Mouse (Mus musculus): ENCODE data around the gene Otulinl.

Gene Otulinl

DNA sequence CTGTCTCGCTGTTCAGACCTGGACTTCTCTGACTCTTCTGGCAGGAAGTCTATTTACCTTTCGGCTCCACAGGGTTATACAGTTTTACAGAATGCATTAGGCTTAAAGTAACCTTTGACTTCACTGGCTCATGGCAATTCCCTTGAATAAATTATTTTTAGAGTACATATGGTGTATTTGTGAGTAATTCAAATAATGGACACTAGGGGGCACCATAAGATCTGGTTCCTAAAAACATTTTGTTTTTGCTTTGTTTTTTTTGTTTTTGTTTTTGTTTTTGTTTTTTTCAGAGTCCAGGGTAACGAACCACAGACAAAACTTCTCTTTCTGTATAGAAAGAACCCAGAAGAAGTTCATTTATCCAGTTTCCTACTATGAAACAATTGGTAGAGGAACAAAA, 33.7 kb downstream of the Otulinl start:
- DNase-seq = no peak

DNA sequence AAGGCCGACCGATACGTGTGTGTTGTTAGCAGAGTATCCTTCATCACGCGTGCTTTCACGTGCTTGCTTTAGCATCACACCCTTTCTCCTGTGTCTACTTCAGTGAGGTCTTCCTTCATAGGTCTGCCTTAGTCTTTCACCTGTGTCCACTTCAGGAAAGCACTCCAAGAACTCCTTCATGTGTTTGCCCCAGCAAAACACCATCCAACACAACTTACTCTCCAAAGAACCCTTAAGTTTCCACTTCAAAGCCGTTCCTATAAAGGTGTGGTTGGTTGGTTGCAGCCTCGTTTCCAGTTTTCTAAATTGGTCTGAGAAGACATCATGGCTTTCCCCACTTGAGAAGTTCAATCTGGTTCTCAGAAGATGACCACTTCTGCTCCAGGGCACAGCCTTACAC, 34.7 kb downstream of the Otulinl start:
- no peak for DNase-seq

DNA sequence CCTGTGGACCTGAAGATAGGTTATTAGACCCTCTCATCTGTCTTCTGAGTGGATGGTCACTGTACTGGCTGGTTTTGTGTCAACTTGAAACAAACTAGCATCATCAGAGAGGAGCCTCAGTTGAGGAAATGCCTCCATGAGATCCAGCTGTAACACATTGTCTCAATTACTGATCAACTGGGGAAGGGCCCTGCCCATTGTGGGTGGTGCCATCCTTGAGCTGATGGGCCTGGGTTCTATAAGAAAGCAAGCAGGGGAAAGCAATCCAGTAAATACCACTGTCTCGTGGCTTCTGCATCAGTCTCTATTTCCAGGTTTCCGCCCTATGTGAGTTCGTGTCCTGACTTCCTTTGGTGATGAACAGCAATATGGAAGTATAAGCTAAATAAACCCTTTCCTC, 36.1 kb downstream of the Otulinl start:
- DNase-seq = no peak

DNA sequence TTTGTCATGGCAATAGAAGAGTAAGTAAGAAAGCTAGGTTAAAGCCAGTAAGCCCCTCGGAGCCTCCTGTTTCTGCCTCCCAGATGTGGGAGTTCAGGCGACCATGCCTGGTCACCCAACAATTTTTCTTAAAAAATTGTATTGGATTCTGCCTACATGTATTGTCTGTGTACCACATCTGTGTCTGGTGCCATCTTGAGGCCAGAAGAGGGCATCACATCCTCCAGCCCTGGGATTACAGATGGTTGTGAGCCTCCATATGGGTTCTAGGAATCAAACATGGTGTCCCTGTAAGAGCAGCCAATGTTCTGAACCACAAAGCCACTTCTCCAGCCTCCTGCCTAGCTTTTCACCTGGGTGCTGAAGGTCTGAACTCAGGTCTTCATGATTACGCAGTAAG, 38.5 kb downstream of the Otulinl start:
- DNase-seq = peak; percentile 53

DNA sequence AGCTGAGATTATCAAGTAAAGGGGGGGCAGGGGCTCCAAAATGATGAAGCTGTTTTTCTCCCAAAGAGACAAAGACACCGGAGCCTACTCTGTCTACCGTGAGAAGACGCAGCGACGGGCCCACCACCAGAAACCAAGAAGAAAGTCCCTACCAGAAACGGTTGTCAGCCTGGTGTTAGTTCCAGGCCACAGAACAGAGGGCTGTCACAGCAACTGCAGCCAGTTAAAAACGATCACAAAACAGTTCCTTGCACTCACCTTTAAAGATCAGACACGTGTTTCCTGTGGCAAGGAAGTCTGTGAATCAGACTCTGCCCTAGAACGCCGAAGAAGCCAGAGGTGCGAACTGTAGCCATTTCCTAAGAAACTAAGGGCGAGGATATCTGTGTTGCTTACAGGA, 40.2 kb downstream of the Otulinl start:
- no peak for DNase-seq

DNA sequence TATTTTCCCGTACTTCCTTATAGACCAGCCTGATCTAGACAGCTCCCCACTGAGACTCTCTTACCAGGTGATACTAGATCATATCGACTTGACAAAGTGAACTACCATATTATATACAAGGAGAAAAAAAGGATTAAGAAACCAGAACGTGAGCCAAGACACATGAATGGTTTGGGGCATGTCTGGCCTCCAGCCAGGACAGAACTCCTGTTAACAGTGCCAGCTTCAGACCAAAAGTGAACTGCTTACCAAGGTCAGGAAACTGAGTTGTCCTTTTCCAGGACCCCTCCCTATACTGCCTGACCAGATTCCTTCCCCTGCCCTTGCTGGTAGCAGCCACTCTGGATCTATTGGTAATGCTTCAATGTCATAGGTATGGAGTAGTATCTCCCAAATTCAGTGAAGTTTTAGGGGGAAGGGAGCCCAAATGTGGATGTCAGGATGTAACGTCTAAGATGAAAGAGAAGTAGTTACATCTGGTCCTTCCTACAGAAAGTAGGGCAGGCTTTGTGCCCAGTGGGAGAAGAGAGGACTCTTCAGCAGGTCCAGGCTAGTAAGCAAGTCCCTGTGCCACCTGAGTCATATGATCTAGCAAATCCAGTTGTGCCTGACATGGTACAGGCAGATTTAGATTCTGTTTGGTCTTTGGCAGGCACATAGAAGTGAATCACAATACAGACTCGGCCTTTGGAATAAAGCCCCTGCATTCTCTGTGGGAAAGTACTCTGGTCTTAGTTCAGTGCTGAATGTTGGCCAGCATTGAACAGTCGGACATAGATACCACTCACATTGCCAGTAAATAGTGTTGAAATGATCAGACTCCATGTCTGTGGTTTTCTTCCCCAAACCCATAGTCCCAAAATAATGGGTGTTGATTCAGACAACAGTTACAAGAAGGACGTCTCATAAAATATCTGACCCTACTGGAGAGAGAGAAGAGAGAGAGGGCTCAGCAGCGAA, 47.2 kb downstream of the Otulinl start:
- DNase-seq = no peak

DNA sequence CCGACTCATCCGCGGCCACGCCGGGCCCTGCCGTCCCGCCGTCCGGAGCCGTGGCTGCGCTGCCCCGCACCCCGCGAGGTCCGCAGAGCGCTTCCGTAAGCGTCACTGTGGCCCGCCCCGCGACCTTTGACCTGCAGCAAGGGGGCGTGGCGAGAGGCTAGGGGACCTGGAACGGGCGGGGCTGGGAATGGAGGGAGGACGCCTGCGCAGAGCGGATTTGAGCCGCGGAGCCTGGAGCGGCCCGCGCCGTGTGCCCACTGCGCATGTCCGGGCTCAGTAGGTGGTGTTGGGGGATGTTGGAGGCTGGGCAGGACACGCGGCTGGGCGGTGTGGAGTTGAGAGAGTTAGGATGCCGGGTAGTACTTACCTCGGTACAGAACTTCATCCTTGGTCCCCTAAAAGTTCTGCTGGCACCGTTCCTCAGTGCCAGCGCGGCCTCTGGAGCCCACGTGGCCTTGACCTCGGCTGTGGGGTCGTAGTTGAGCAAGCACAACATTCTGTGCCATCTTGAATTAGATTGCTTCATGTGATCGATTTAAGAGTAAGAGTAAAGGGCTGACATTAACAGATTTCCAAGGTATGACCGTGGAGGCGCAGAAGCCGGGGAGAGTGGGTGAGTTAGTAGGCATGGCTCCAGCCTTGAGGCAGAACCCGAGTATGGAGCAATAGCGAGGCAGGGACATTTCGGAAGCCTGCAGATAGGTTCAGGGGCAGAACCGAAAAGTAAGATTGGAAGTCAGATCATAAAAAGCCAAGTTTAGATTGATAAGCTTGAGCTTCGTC, 50.6 kb downstream of the Otulinl start, which contains the start of gene Otulin:
Gene Otulin, minus strand, starts transcription at position 93 of the 783 bp plus-strand sequence.
- peak; percentile 98 for DNase-seq

DNA sequence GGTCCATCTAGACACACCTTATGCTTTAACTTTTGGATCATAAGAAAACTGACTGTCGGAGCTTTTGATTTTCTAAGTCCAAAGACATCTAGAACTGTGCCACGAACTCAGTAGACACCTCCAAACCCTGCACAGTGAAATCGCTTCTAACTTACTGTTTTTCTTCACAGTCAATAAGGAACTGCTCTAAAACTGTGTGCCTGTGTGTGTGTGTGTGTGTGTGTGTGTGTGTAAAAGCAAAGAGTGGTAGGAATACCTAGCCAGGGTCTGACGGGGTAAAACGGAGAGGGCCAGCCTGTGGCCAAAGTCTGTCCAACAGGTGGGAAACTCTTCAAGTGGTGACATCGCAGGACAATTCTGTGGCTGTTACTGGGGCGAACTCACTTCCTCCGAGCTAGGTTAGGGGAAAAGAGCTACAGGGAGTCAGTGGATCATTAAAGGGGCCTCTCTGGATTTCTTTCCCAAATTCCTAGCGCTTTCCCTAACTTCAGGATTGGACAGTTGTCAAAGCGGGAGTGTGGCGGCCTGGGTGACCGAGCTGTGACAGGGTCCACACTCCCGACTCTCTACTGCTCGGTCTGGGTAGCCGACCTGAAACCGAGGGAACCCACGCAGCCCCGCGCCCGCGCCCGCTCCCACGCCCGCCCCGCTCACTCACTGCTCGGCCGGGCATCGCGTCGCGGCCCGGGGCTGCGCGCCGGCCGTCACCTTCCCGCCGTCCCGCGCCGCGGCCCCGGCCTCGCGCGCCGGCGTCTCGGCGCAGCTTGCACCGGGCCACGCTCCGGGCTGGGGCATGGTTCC, 51.4 kb downstream of the Otulinl start:
- DNase-seq = no peak

DNA sequence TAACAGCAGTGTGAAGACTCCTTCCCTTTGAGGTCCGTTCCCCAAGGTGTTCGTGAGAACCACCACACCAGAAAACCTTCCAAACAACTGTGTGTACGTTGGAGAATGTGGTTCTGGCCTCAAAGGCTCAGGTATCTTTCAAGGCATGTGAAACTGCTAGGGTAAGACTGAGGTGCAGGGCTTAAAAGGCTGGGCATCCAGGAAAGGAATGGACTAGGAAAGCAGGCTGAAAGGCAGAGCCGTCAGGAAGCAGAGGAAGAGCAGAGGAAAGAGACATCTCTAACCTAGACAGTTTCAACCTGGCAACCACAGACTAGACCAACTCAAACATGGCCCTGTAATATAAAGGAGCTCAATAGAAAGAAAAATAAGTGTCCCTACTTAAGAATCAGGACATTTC, 52.3 kb downstream of the Otulinl start:
- DNase-seq = no peak

DNA sequence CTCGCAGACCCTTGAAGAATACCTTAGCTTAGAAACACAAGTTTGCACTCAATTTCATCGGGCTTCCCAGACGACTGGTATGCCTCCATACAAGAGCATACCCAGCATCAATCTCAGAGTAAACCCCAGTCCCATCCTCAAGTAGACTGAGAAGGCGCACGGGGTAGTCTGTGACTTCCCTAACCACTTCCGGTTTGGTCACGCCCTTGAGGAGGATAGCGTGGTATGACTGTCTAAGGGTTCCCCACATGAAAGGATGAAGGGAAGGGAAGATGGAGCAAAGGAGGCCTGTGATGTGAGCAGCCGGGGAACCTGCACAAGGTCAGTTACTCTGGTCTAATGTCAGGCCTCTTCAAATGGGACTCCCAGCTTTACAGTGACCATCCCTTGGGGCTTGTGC, 53.6 kb downstream of the Otulinl start:
- no peak for DNase-seq

DNA sequence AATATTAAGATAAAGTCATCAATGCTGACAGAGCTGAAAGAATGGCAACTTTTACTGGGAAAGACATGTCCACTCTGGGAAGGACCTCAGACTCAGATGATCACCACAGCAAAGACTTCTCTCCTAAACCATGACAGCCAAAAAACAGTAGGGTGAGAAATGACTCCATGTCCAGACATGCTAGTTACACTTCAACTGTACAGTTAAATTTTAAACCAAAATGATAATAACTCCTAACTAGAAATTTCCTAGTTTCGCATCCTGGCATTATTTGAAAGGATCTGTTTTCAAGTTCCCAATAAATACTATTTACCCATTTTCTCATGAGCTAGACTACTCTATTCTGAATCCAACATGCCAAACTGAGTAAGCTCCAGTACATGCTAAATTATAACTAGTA, 55.1 kb downstream of the Otulinl start:
- no peak for DNase-seq

DNA sequence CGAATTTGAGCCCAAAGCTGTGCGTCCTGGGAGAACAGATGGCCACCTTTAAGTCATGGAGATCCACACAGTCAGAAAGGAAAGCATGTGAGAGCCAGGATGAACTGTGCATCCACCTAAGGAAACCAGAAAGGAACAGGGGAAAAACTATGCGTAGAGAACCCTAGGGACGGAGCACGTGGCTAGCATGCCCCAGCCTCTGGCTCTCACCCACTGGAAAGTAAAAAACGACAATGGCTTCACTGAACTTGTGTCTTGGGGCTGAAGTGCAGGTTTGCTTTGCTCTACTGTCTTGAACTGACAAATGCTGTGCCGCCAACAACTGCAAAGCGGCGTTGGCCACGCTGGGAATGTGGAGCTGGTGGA, 55.5 kb downstream of the Otulinl start:
- DNase-seq = no peak

DNA sequence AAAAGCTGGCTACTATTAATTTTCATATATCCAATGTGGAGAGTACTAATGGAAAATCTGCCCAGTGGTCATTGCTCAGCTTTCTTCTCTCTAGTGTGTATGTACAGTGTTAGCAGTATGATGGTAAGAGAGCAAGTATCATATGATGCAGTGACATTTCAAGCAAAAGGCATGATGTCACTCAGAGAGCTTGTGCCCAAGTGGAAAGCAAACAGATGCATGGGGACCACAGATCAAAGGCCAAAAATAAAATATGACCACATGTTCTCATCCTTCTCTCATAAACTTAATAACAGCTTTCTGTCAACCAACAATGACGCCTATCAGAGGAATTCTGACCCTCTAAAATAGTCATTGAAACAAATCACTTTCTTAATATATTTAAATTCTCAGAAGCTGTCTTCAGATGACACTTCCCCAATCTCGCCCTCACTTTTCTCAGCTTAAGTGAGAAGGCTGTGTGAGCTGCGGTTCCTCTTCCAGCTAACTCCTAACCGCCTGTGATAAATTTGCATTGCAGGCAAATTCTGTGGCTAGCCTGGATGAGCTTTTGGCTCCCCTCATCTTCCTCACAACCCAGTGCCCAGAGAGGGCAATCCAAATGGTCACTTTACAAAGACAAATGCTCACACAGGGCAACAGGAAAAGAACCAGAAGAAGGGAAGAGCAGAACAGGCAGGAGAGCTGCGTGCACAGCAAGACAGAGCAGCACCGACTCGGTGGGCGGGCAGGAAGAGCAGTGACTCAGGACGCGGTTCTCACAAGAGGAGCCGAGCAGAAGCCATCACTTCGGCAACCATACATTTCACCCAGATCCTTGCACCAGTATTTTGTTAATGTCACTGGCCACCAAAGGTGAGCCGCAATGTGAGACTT, 56.1 kb downstream of the Otulinl start:
- peak; percentile 63 for DNase-seq

DNA sequence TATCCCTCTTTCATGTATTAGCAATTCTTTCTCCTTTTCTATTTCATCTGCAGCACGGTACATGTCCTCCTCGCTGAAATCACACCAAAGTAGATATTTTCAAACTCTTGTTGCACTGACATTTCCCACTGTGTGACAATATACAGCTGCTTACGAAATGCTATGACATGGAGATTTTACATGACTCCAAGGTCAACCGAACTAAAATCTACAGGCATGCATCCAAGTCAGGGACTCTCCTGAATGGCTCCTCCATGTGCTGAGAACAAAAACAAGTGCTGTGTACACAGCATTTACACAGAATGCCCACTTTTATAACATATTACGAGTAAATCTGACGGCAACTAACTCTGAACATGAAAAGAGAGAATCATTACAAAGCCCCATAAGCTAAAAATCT, 58.1 kb downstream of the Otulinl start:
- no peak for DNase-seq

DNA sequence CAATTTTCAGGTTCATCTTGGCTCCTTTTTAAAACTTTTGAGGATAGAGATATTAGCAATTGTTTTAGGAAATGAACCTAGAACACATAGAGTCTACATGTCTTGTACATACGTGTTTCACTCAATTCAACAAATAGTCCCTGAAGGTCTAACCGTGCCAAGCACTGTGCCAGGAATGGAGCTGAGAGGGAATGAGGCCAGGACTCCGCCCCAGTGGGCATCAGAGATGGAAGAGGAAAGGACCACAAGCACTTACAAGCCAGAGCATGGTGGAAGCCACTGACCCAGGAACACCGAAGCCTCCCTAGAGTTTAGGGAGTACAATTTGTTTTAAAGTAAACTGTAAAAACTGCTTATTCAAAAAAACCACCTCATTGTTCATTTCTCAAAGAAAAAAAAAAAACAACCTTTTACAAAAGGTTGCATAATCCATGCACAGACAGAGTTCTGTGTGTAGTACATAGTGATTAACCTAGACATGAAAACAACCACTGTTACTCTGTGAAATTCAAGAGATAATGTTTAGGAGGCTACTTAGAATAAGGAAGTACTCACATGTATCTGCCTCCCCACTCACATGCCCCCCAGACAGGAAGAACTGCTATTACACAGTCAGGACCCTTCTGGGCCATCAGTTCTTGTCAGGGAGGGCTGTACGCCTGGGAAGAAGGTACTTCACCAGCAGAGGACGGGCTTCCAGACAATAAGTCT, 60.7 kb downstream of the Otulinl start:
- no peak for DNase-seq

DNA sequence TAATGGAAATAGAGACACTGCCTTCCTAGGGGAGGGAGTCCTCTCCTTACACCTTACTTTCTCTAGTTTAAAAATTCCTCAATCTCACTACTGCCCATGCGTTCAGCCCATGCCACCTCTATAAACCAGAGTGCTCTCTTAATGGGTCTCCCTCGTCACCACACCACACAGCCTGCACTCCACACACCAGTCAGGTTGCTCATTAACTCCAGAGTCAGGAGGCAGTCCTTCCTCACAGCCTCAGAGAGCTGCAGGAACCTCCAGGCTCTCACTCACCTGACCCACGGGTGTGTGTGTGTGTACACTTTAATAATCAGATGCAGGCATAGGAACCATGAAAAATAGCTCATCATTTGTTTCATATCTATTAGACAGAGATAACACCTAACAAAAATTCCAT, 61.7 kb downstream of the Otulinl start:
- DNase-seq = no peak

DNA sequence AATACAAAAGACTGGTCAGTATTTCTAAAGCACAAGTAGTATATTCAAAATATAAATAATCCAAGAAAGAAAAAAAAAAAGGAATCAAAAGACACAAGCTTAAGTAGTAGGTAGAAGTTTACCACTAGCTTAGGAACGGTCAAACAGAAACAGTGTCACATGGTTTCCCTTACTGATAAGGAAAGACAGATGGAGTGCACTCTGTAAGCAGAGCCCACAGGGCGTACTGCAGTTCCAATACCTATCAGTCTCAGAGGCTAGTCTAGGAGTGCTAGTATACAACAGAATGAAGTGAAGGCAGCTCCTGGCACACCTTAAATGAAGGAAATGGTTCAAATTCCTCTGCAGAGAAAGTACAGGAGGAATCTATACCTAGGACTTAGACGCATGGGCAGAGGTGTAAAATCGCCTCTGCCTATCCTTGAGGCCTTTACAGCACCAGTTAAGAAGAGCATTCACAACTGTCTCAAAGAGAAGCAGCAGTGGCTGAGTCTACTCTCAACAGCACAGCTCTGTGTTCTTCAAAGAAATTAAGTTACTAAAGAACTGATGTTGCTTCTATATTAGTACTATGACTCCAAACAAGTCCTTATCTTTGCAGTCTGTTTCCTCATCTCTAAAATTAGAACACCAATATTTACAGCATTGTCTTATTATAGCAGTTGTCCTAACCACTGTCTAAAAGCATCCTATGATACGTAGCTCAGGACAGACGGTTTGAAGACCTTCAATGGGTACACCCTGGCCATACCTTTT, 62.4 kb downstream of the Otulinl start:
- no peak for DNase-seq

DNA sequence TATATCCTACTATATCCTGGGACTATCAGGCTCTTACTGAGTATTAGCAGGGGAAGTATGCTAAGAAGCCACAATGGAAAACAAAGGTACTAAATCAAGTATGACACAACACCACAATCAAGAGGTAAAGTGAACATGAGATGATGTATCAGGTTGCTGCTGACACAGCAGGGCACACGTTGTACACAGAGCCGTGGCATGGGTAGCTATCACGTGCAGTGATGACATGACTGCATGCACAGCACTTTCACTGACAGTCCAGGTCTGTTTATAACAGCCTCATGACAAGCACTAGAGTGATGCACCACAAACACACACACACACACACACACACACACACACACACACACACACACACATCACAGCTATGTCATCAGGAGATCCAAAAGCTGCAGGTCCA, 64.2 kb downstream of the Otulinl start:
- no peak for DNase-seq

DNA sequence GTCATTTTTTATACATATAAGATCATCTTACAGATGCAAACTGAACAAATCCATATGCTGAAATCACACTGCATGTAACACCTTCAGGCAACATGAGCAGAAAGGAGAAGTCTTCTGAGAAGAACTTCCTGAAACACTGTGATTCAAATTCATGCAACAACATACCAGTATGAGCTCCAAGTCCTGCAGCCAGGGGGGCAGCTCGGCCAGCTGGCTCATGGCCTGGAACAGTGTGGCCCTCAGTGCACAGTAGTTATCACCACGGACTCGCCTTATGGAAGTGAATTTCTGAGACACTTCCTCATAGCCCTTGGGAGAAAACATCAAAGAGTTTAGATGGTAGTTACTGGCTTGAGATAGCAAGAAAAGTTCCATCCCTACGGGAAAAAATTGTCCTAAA, 65.2 kb downstream of the Otulinl start:
- DNase-seq = no peak

DNA sequence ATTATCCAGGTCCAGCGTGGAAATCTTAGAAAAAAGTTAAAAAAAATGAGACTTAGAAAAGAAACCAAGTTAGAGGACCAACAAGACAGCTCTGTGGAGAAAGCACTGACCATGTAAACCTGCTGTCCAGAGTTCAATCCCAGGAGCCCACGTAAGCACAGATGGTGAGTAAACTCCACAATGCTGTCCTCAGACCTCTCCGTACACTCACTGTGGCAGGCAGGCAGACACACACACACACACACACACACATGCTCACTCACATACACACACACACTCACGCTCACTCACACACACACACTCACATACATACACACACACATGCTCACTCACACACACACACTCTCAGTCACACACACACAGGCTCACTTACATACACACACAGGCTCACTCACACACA, 68.1 kb downstream of the Otulinl start:
- DNase-seq = no peak
